ENCODE assay signal across 1 mouse cellular context in the genomic region with DNA sequence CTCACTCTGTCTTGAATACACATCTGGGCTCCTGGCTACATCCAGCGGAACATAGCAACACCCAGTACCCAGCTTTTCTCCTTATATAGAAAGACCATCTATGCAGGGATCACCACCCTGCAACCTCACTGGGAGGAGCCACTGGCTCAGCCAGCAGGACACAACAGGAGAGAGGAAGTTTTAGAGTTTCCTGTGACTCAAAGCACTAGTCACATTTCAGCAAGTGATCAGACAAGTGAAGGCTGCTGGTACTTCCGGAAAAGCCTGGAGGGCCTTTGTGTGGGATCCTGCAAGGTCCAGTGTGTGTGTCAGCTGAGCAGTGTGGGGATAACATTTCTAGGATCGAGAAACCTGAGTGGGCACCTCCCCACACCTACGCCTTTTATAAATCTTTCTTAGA.
TF ChIP-seq lines count a peak whose summit lies in the region.

No protein-coding gene starts in this region.

TF ChIP-seq in CH12.LX, 34 proteins besides CTCF, POLR2A, EP300 and RAD21 (continued from another document):
- TF ChIP-seq KAT2A (IDR thresholded peaks at IDR 0.05; ENCODE audit: insufficient replicate concordance, low read length) (no peak), USF1 (IDR thresholded peaks at IDR 0.05; ENCODE audit: low read depth, low read length) (no peak), ZNF384 (IDR thresholded peaks at IDR 0.05; ENCODE audit: low read depth, low read length) (no peak), E2F4 (IDR thresholded peaks at IDR 0.05; ENCODE audit: insufficient replicate concordance, low read depth, low read length) (no peak), NRF1 (IDR thresholded peaks at IDR 0.05; ENCODE audit: low read depth, low read length) (no peak), TCF12 (IDR thresholded peaks at IDR 0.05; ENCODE audit: low read depth, low read length) (peak; percentile 94), BHLHE40 (IDR thresholded peaks at IDR 0.05; ENCODE audit: low read depth, low read length) (peak; percentile 97), ELF1 (IDR thresholded peaks at IDR 0.05; ENCODE audit: low read depth, low read length) (peak; percentile 92), GABPA (IDR thresholded peaks at IDR 0.05; ENCODE audit: insufficient replicate concordance, low read depth, low read length) (no peak), JUND (conservative IDR thresholded peaks at IDR 0.05; ENCODE audit: low read depth, low read length) (peak; percentile 85), JUN (IDR thresholded peaks at IDR 0.05; ENCODE audit: insufficient read depth, low read depth, low read length) (peak; percentile 68), ZMIZ1 (IDR thresholded peaks at IDR 0.05; ENCODE audit: low read depth, low read length) (peak; percentile 72), ETS1 (conservative IDR thresholded peaks at IDR 0.05; ENCODE audit: low read depth, low read length) (peak; percentile 96), RCOR1 (conservative IDR thresholded peaks at IDR 0.05; ENCODE audit: low read depth, low read length) (peak; percentile 88), CHD2 (IDR thresholded peaks at IDR 0.05; ENCODE audit: low read length) (peak; percentile 77; the same call in 1 of the 2 replicates), PAX5 (IDR thresholded peaks at IDR 0.05; ENCODE audit: low read length) (no peak), POLR2AphosphoS2 (IDR thresholded peaks at IDR 0.05; ENCODE audit: low read depth, low read length) (0 out of 2 replicates have a peak, but pooled peaks have one; percentile 66), ZKSCAN1 (IDR thresholded peaks at IDR 0.05; ENCODE audit: borderline replicate concordance, low read depth, low read length) (no peak), UBTF (IDR thresholded peaks at IDR 0.05; ENCODE audit: low read depth, low read length) (no peak)
